23 mouse cellular contexts compared by ENCODE assay signal in genomic region chr10:115894045-115894444, GRCm38 (mm10).
"Had no signal": no experiment of that assay in that cellular context is flagged by ENCODE, and none has a peak within 500 bp of the region (broad histone marks: within the 10 kb centered on the region; RNA-seq: fewer than 3 reads in every experiment).

No protein-coding gene starts in this region.

- H3K27me3 ChIP-seq: heart, embryonic 12.5 days; hindbrain, embryonic 12.5 days; limb, embryonic 13.5 days; limb, embryonic 15.5 days had no signal

- DNase-seq: gastrocnemius, adult 2 months; gastrocnemius, postnatal 10 days; gastrocnemius, postnatal 25 days; heart, adult 18-20 months; heart, postnatal 10 days; heart, postnatal 4 days; kidney, adult 18-20 months; kidney, adult 8-10 months; kidney, postnatal 10 days; kidney, postnatal 25 days; kidney, postnatal 4 days; left cerebral cortex, postnatal 4 days had no signal

- H3K4me1 ChIP-seq: hindbrain, embryonic 10.5 days; hindbrain, embryonic 12.5 days; limb, embryonic 13.5 days had no signal

- H3K9ac ChIP-seq: heart, embryonic 12.5 days; hindbrain, embryonic 12.5 days; hindbrain, embryonic 14.5 days; limb, embryonic 13.5 days; limb, embryonic 15.5 days had no signal

- H3K27ac ChIP-seq: gastrocnemius, adult 2 months; heart, embryonic 10.5 days; hindbrain, embryonic 10.5 days; hindbrain, embryonic 12.5 days; hindbrain, embryonic 14.5 days; layer of hippocampus, adult 2 months; left cerebral cortex, adult 2 months; limb, embryonic 13.5 days; limb, embryonic 15.5 days had no signal

- H3K36me3 ChIP-seq: heart, embryonic 10.5 days; heart, embryonic 12.5 days; hindbrain, embryonic 10.5 days; hindbrain, embryonic 12.5 days; limb, embryonic 13.5 days; limb, embryonic 15.5 days had no signal

- H3K4me2 ChIP-seq: heart, embryonic 12.5 days; hindbrain, embryonic 12.5 days; hindbrain, embryonic 14.5 days; limb, embryonic 13.5 days; limb, embryonic 15.5 days had no signal

- H3K4me3 ChIP-seq: gastrocnemius, adult 2 months; heart, embryonic 10.5 days; heart, embryonic 12.5 days; hindbrain, embryonic 10.5 days; hindbrain, embryonic 12.5 days; layer of hippocampus, adult 2 months; left cerebral cortex, adult 2 months; limb, embryonic 13.5 days; limb, embryonic 15.5 days had no signal

- ATAC-seq: hindbrain, embryonic 16.5 days; inflammation-experienced regulatory T-cells, adult 6 months had no signal

- H3K9me3 ChIP-seq: heart, embryonic 10.5 days; heart, embryonic 12.5 days; hindbrain, embryonic 10.5 days; hindbrain, embryonic 12.5 days; limb, embryonic 13.5 days; limb, embryonic 15.5 days had no signal
